Mouse (Mus musculus) cerebellum, adult 8-10 months (tissue): ENCODE data around the gene Pkp3.

Experiments
- DNase-seq: peaks from one replicate; pipeline ENCODE4 v3.0.0; 2022

The Pkp3 gene

GRCm38 (mm10) chr7:141058601-141059341 is 19.2 kb upstream of the Pkp3 start:
- DNase-seq = no peak

- peak; percentile 24 for DNase-seq
Observed at GRCm38 (mm10) chr7:141059929-141060328, 18.1 kb upstream of the Pkp3 start.

- peak; percentile 91 for DNase-seq
Observed at GRCm38 (mm10) chr7:141060426-141061242, 17.4 kb upstream of the Pkp3 start, which contains the start of gene B4galnt4. Gene B4galnt4, plus strand, starts transcription at chr7:141061104.

GRCm38 (mm10) chr7:141061269-141061692 is 16.7 kb upstream of the Pkp3 start:
- peak; percentile 53 for DNase-seq

- DNase-seq = peak; percentile 46
Observed at GRCm38 (mm10) chr7:141062525-141062924, 15.5 kb upstream of the Pkp3 start.

GRCm38 (mm10) chr7:141063353-141063752 is 14.7 kb upstream of the Pkp3 start:
- DNase-seq = no peak

GRCm38 (mm10) chr7:141064175-141064574 is 13.8 kb upstream of the Pkp3 start:
- DNase-seq = no peak

GRCm38 (mm10) chr7:141064576-141064975 is 13.4 kb upstream of the Pkp3 start:
- no peak for DNase-seq

GRCm38 (mm10) chr7:141068351-141068750 is 9.7 kb upstream of the Pkp3 start:
- no peak for DNase-seq

GRCm38 (mm10) chr7:141070058-141070862 is 7.8 kb upstream of the Pkp3 start:
- DNase-seq = peak; percentile 72

- DNase-seq = no peak
Observed at GRCm38 (mm10) chr7:141072017-141072745, 5.8 kb upstream of the Pkp3 start.

GRCm38 (mm10) chr7:141073782-141074181 is 4.2 kb upstream of the Pkp3 start:
- no peak for DNase-seq

- DNase-seq = no peak
Observed at GRCm38 (mm10) chr7:141078876-141079275, 858 bp downstream of the Pkp3 start.

GRCm38 (mm10) chr7:141079481-141080449 is 1.7 kb downstream of the Pkp3 start:
- DNase-seq = no peak

- DNase-seq = no peak
Observed at GRCm38 (mm10) chr7:141087894-141088293, 9.9 kb downstream of the Pkp3 start.

GRCm38 (mm10) chr7:141088473-141088872 is 10.5 kb downstream of the Pkp3 start:
- DNase-seq = no peak

- DNase-seq = no peak
Observed at GRCm38 (mm10) chr7:141090228-141090627, 12.2 kb downstream of the Pkp3 start.

GRCm38 (mm10) chr7:141092051-141092735 is 14.2 kb downstream of the Pkp3 start:
- DNase-seq = peak; percentile 76

- no peak for DNase-seq
Observed at GRCm38 (mm10) chr7:141093950-141094349, 15.9 kb downstream of the Pkp3 start.

- no peak for DNase-seq
Observed at GRCm38 (mm10) chr7:141094487-141095205, 16.6 kb downstream of the Pkp3 start.
